Mouse (Mus musculus): ENCODE data around the gene Arfgef3.

DNA sequence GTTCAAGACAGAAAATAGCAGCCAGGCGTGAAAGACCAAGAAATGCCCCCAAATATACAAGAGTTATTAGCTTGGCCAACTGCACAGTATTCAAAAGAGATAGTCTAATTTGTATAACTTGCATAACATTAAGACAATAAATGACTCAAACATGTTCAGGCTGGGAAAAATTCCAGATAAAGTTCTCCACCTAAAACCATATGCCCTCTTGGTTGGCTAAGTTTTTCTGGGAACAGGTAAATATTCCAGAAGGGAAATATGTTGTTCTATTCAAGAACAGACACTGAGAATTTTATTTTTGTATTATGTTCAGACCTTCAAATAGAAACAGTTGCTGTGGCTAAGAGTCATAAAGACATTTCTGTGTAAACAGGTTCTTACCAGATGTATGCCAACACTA, 96.7 kb downstream of the Arfgef3 start:
- TF ChIP-seq POLR2A (IDR thresholded peaks at IDR 0.05; ENCODE audit: extremely low read depth, insufficient read depth, low read length) (no peak), CTCF (IDR thresholded peaks at IDR 0.05; ENCODE audit: extremely low read depth, insufficient read depth, low read length) (no peak)
